Mouse (Mus musculus) layer of hippocampus, adult 9-11 months (tissue): ENCODE data around the gene Akr1a1.

Experiments
- DNase-seq: peaks from one replicate; pipeline ENCODE4 v3.0.0; 2022

The Akr1a1 gene

GRCm38 (mm10) chr4:116657971-116658370 lies 6.5 kb upstream of the Akr1a1 start:
- no peak for DNase-seq

GRCm38 (mm10) chr4:116655658-116656057 lies 4.2 kb upstream of the Akr1a1 start:
- no peak for DNase-seq

DNA sequence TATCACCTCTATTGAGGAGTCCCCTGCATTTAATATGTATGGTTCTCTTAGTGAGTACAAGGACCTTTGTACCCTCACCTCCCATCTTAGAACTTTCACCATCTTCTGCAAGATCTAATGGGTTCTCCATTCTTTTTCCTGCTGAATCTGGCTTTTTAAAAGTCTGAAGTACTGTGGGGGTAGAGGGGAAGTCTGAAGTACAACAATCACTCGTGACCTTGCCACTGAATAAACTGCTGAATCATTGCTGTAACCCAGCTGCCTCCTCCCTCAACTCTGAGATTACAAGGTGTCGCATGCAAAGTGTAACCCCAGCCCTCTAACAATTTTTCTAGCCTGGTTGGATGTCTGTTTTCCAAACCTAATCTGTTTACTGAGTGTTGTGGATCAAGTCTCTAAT lies 3.6 kb upstream of the Akr1a1 start:
- no peak for DNase-seq

DNA sequence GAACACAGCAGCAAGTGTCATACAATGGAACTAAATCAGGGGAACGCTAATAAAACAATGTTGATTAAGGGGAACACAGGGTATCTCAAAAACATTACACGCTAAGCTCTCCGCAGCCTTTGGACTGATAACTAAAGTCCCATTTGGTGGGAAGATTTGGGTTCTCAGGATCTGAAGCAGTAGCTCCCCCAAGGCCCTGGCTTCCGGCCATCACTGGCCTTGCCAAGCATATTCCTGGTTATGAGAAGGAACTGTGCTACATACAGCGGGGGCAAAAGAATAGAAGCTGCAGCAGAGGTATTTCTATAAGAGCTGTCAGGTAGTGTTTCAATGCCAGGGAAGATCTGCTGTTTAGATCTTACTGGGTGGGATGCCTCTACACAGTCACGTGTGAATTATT lies 1.7 kb upstream of the Akr1a1 start:
- DNase-seq = no peak

GRCm38 (mm10) chr4:116651797-116652135 lies 286 bp upstream of the Akr1a1 start:
- no peak for DNase-seq

DNA sequence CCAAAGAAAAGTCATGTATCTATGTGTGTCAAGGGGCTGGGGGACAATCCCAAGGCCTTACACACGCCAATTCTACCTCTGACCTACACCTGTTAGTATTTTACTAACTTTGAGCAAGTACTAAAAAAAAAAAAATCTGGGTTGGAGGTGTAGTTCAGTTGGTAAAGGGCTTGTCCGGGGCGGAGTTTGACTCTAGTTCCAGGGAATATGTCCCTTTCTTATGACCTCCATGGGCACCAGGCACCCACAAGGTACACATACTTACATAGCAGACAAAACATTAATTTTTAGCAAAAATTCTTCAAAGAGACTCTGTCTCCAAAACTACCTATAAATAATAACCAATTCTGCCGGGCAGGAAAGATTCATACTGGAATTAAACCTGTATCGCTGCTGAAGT lies 1.1 kb downstream of the Akr1a1 start:
- no peak for DNase-seq

DNA sequence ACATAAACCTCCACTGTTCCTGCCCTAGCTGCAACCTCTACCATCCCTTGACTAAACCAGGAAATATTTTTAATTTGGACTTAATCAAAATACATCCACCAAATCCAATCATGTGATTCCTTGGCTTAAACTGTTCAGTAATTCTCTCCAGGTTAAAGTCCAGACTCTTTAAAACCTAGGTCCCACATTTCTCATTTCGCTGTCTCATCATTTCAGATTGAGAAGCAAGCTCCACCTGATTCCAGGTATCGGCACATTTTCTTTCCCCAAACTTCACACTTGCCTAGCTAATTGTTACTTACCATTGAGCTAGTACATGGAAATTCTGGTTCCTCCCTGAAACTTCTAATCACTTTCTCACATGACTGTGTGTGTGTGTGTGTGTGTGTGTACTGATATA lies 2.1 kb downstream of the Akr1a1 start:
- no peak for DNase-seq

DNA sequence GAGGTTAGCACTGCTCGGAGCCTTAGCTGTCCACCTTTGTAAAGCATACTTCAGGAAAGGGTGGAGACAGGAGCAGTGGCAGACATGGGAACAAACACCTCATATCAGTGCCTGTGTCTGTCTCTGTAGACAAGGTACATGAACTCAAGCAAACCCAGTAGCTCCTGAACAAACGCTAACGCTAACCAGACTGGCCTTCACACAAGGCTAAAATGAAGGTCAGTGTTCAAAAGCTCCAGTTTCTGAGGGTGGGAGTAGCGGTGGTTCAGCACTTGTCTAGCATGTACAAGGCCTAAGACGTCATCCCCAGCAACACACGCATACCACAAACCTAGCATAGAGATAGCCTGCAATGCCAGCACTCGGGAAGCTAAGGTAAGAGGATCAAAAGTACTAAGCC lies 5.9 kb downstream of the Akr1a1 start:
- DNase-seq = no peak

DNA sequence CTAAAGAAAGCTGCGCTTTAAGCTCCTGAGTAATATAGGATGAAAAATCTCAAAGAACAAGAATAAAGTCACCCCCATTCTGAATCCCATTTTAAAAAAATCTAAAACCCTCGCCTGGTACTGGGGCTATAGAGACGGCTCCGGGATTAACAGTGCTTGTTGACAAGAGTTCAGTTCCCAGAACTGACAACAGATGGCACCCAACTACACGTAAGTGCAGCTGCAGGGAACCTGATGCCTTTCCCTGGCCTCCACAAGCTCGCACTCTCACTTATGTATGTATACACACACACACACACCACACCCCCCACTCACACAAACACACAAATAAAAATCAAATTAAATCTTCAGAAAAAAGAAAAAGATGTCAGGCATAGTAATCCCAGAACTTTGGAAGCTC lies 7.2 kb downstream of the Akr1a1 start:
- no peak for DNase-seq

DNA sequence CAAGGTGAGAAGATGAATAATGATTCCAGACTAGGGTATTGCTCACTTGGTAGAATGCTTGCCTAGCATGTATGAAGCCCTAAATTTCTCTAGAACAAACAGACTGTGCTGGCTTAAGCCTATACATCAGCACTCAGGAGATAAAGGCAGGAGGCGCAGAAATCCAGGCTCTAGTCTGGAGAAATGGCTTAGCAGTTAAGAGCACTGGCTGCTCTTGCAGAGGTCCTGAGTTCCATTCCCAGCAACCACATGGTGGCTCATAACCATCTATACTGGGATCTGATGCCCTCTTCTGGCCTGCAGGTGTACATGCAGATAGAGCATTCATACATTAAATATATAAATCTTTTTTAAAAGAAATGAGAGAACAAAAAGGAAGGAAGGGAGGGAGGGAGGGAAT lies 9.4 kb downstream of the Akr1a1 start:
- DNase-seq = no peak

GRCm38 (mm10) chr4:116638821-116639220 lies 12.7 kb downstream of the Akr1a1 start:
- no peak for DNase-seq

DNA sequence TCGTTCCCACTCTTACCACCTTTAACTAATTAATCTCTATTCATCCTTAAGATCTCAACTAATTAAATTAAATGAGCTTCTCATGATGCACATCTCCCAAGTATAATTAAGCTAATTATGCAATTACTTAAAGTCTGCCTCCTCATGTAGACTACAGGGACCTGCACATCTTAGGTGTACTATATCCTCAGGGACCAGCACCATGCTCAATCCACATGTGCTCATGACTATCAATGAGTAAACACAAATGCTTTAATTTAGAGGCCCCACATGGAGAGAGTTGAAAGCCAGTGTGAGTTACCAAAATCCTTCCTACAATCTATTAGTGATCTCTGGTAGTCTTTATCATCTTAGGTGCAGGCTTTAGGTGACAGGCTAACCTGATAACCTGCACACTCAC lies 16.3 kb downstream of the Akr1a1 start:
- no peak for DNase-seq

- peak; percentile 88 for DNase-seq
Observed at GRCm38 (mm10) chr4:116627722-116628662, 23.5 kb downstream of the Akr1a1 start, which contains the start of gene Nasp. TSS of gene Nasp (minus strand) at chr4:116627941.

DNA sequence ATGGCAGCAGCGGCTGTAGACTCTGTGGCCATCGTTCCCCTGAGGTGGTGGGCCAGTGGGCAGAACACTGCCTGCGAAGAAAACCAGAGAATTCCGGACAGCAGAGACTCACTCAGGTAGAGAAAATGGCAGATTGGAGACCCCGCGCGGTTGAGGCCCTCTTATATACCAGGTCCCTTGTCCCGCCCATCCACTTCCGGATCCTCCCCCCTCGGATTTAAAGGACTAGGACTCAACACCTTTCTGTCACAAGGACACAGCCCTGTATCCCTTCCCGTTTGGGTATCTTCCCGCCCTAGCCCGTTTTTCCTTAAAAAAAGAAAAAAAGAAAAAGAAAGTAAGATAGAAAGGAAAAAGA lies 24.1 kb downstream of the Akr1a1 start:
- DNase-seq = peak; percentile 90

DNA sequence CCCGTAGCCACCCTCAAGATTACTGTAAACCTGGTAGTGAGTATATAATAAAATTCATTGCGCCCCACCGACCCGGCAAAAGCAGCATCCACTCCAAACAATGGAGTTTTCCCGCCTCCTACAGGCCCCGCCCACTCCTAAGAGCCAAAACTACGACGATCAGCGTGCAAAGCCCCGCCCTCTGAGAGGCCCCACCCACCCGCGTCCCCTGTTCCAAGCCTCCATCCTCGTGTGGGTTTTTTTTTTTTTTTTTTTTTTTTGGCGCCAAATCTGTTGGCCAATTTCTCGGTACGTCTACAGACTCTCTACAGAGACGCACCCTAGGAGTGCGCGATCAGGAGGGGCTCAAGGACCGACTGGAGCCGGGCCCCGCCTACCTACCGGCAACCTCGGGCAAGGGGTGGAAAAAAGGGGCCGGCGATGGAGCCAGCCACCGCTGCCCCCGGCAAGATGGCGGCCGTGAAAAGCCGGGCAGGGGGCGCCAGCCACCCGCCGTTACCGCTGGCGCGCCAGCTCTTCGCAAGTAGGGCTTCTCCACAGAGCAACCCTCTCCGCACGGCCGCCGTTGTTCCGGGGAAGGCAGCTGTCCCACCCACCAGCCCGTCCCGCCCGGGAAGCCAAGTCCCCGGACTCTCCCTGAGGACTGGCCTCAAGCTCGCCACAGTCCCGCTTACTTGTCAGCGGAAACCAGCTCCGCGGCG lies 24.7 kb downstream of the Akr1a1 start:
- peak; percentile 51 for DNase-seq

- no peak for DNase-seq
Observed at GRCm38 (mm10) chr4:116624831-116625230, 26.6 kb downstream of the Akr1a1 start.

DNA sequence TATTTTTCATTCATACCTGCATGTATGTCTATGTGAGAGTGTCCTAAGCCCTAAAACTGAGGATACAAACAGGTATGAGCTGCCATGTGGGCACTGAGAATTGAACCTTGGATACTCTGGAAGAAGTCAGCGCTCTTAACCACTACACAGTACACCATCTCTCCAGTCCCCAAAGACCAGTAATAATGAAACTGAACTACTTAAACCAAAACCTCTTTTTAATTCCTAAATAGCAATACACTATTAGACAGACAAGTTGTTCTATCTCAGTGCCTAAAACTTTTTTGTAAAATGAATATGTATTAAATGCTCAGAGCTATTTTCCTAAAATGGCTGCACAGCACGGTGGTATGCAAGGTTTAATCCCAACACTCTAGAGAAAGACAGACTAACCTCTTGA lies 36.2 kb downstream of the Akr1a1 start:
- no peak for DNase-seq

- no peak for DNase-seq
Observed at GRCm38 (mm10) chr4:116612621-116613020, 38.9 kb downstream of the Akr1a1 start.

GRCm38 (mm10) chr4:116596978-116597881 lies 54.2 kb downstream of the Akr1a1 start:
- peak; percentile 89 for DNase-seq

DNA sequence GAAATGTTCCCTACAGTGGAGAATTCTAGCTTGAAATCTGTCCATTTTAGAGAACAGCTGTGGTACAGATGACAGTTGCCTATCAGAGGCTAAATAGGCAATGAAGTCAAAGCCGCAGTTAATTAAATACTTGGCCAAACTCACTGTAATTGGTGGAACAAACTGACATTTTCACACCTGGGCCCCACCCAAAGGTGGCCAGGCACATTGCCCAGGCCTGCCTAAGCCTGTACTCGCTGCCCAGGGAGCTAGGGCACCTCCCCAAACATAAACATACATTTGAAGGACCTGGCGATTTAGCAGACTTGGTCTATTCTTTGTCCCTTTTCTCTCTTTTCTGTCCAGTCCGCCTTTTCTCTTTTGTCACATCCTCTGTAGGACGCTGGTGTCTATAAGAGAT lies 55.1 kb downstream of the Akr1a1 start, which contains the start of gene Ccdc17:
Ccdc17 (plus strand) TSS at position 276 of the 400 bp plus-strand sequence.
- no peak for DNase-seq

DNA sequence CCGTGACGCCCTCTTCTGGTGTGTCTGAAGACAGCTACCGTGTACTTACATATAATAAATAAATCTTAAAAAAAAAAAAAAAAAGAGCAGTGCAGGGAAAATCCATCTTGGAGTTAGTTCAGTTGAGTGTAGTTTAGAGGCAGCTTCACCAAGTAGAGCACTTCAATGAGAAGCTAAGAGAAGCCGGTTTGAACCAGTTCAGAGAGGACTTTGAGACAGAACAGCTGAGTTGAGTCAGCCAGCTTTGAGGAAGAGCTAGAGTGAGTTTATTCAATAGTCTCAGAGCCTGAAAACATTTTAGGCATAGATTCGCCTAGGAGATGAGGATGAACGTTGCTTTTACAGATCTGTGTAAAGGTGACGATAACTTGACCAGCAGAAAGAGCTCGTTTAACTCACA lies 55.7 kb downstream of the Akr1a1 start:
- DNase-seq = no peak
